Mouse (Mus musculus): ENCODE measurements at regions not wholly inside any gene's neighbourhood (a gene's known extent, or its start where the extent isn't known, plus 50 kb on each side); places are given as distances from the start of the nearest gene placed in this dataset.

GRCm38 (mm10) chr4:95105424-95105823 lies 53.4 kb upstream of the Jun start:
- no peak for DNase-seq

- peak; percentile 57 for DNase-seq
These were observed 54.1 kb upstream of the Jun start for GRCm38 (mm10) chr4:95105926-95106622.

GRCm38 (mm10) chr4:95106881-95107665 lies 55.1 kb upstream of the Jun start:
- peak; percentile 19 for DNase-seq

GRCm38 (mm10) chr4:95108811-95109210 lies 56.8 kb upstream of the Jun start:
- DNase-seq, result peak; percentile 21

- DNase-seq, result peak; percentile 13
These were observed 58.8 kb upstream of the Jun start for GRCm38 (mm10) chr4:95110828-95111227.

GRCm38 (mm10) chr4:95117158-95117681 lies 65.2 kb upstream of the Jun start:
- DNase-seq, result peak; percentile 40

- no peak for DNase-seq
These were observed 68.9 kb upstream of the Jun start for GRCm38 (mm10) chr4:95120876-95121275.

GRCm38 (mm10) chr4:95125346-95125745 lies 73.3 kb upstream of the Jun start:
- no peak for DNase-seq

- no peak for DNase-seq
These were observed 75.9 kb upstream of the Jun start for GRCm38 (mm10) chr4:95127970-95128369.

- peak; percentile 50 for DNase-seq
These were observed 81.8 kb upstream of the Jun start for GRCm38 (mm10) chr4:95133815-95134214.

- no peak for DNase-seq
These were observed 82.6 kb upstream of the Jun start for GRCm38 (mm10) chr4:95134611-95135010.

GRCm38 (mm10) chr4:95137413-95138143 lies 85.6 kb upstream of the Jun start:
- no peak for DNase-seq

- DNase-seq, result no peak
These were observed 86.7 kb upstream of the Jun start for GRCm38 (mm10) chr4:95138676-95139075.

- no peak for DNase-seq
These were observed 89.2 kb upstream of the Jun start for GRCm38 (mm10) chr4:95141253-95141652.

GRCm38 (mm10) chr4:95143130-95143529 lies 91.1 kb upstream of the Jun start:
- DNase-seq, result no peak

- no peak for DNase-seq
These were observed 91.6 kb upstream of the Jun start for GRCm38 (mm10) chr4:95143668-95144067.

- DNase-seq, result no peak
These were observed 92.4 kb upstream of the Jun start for GRCm38 (mm10) chr4:95144440-95144839.

GRCm38 (mm10) chr4:95146268-95146667 lies 94.2 kb upstream of the Jun start:
- DNase-seq, result no peak

- no peak for DNase-seq
These were observed 96.6 kb upstream of the Jun start for GRCm38 (mm10) chr4:95148665-95149064.

GRCm38 (mm10) chr4:95151678-95152077 lies 99.7 kb upstream of the Jun start:
- DNase-seq, result no peak

- DNase-seq, result no peak
These were observed 100.6 kb upstream of the Jun start for GRCm38 (mm10) chr4:95152431-95153115.

GRCm38 (mm10) chr4:95153737-95154287 lies 101.8 kb upstream of the Jun start:
- DNase-seq, result peak; percentile 76
